Mouse (Mus musculus) adrenal gland, postnatal 36 days (tissue): ENCODE measurements around the gene Col19a1. TPM values are rescaled to one million over a fixed set of nuclear protein-coding genes. Genes with fewer than 3 reads are reported as not detected.

Source experiments
- DNase-seq, 2 experiments: peaks; one replicate each; pipeline ENCODE4 v3.0.0; 2021; ENCODE audit warnings: mixed read lengths in 1 of 2
- total RNA-seq, 2 experiments: library from RNA; stranded (reverse); gene quantifications; 2 replicates each; pipeline ENCODE4 v1.2.3; 2021

Gene Col19a1
- total RNA-seq, 2 experiments from 2014 or later: 0.07 TPM

- DNase-seq: no peak
These were observed 360.1 kb downstream of the Col19a1 start for GRCm38 (mm10) chr1:24226941-24227711.

- no peak for DNase-seq
These were observed 361.3 kb downstream of the Col19a1 start for GRCm38 (mm10) chr1:24225825-24226526.

GRCm38 (mm10) chr1:24222981-24223612 is 364.2 kb downstream of the Col19a1 start:
- DNase-seq: no peak

GRCm38 (mm10) chr1:24222231-24222630 is 365.0 kb downstream of the Col19a1 start:
- no peak for DNase-seq

GRCm38 (mm10) chr1:24219041-24219440 is 368.2 kb downstream of the Col19a1 start:
- DNase-seq: no peak

Other genes with a start within 250 kb of the Col19a1 start
- gene Lmbrd1, start 91.2 kb upstream of the Col19a1 start, total RNA-seq: 10 to 100 TPM; 76.6 to 77.3 TPM